In the genomic region with DNA sequence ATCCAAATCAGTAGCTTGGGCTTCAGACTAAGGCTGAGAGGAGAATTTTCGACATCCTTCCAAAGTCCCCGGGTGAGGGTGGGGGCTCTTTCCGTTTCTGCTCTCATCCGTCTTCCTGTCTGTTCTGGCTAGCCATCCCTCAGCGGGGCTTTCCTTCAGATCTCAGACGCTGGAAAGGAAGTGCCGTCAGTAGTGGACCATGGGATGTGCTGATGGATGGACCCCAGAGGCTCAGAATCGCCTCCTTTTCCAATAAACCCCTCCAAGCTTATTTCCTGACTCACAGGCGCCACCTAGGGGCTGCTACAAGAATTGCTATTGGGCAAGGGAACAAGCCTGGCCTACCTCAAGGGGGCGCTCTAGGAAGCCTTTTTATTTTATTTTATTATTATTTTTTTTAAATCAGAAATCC, we compare ENCODE assay signal across 8 mouse cellular contexts. TPM values are rescaled to one million over a fixed set of nuclear protein-coding genes. Genes with fewer than 3 reads are reported as not detected.
DNase-seq lines count a peak whose midpoint lies in the region; ATAC-seq and TF ChIP-seq lines count a peak whose summit lies in the region.

No protein-coding gene starts in this region.

- peak overlapping the region; percentile 48 for H3K4me2 ChIP-seq in embryonic facial prominence, embryonic 15.5 days (replicated peaks)
- H3K4me2 ChIP-seq in heart, embryonic 14.5 days (ENCODE audit: low read length) = peak overlapping the region; percentile 55
- no peak overlapping the region for H3K4me2 ChIP-seq in liver, embryonic 14.5 days (ENCODE audit: low read depth)
- peak overlapping the region; percentile 48 for H3K4me2 ChIP-seq in neural tube, embryonic 12.5 days (replicated peaks)
- H3K4me2 ChIP-seq in stomach, embryonic 15.5 days = peak overlapping the region; percentile 46

- ATAC-seq in embryonic facial prominence, embryonic 15.5 days (ENCODE audit: insufficient number of reproducible peaks, low FRiP score, low TSS enrichment, low read depth) = 0 out of 2 replicates have a peak, but pooled peaks have one; percentile 43
- peak; percentile 78 for ATAC-seq in heart, embryonic 14.5 days (ENCODE audit: insufficient number of reproducible peaks, insufficient read depth, low FRiP score, low read depth)
- no peak for ATAC-seq in liver, embryonic 14.5 days (ENCODE audit: insufficient read depth)
- peak; percentile 62; the same call in 1 of the 2 replicates for ATAC-seq in neural tube, embryonic 12.5 days (ENCODE audit: low FRiP score, low read depth)
- ATAC-seq in stomach, embryonic 15.5 days (ENCODE audit: insufficient read depth, low FRiP score, low read depth) = no peak

- peaks cover 47% of the 10 kb centered on the region for H3K36me3 ChIP-seq in embryonic facial prominence, embryonic 15.5 days
- H3K36me3 ChIP-seq in heart, embryonic 14.5 days (ENCODE audit: control insufficient read depth, insufficient read depth, low read length) = peaks cover 65% of the 10 kb centered on the region
- no peaks in the 10 kb centered on the region; the same call in 1 of the 2 replicates for H3K36me3 ChIP-seq in liver, embryonic 14.5 days (replicated peaks; ENCODE audit: control insufficient read depth, insufficient read depth, low read depth)
- peaks cover 56% of the 10 kb centered on the region for H3K36me3 ChIP-seq in neural tube, embryonic 12.5 days
- peaks cover 25% of the 10 kb centered on the region for H3K36me3 ChIP-seq in stomach, embryonic 15.5 days

- H3K4me3 ChIP-seq in embryonic facial prominence, embryonic 15.5 days (replicated peaks) = peak overlapping the region; percentile 24
- H3K4me3 ChIP-seq in heart, embryonic 14.5 days (ENCODE audit: control insufficient read depth in 1 of 2, insufficient read depth in 1 of 2, low read depth in 1 of 2, low read length in 2 of 2) = no peak overlapping the region
- H3K4me3 ChIP-seq in liver, embryonic 14.5 days (ENCODE audit: insufficient read depth in 1 of 2, low read depth in 2 of 2, low read length in 2 of 2) = no peak overlapping the region
- H3K4me3 ChIP-seq in neural tube, embryonic 12.5 days = no peak overlapping the region
- H3K4me3 ChIP-seq in stomach, embryonic 15.5 days (replicated peaks) = no peak overlapping the region

- peak; percentile 72 for DNase-seq in CD4-positive helper T cell, adult 2 months (ENCODE audit: low read depth, low spot score)
- DNase-seq in adrenal gland, postnatal 4 days (ENCODE audit: low spot score in 2 of 2) = peak; percentile 60 to 78
- DNase-seq in kidney, postnatal 10 days = peak; percentile 91
- peak in 2 of 3 experiments; percentile 38 to 51 for DNase-seq in liver, embryonic 14.5 days (ENCODE audit: low read depth in 3 of 3, low spot score in 3 of 3)

- H3K4me1 ChIP-seq in embryonic facial prominence, embryonic 15.5 days = peaks cover 17% of the 10 kb centered on the region
- H3K4me1 ChIP-seq in heart, embryonic 14.5 days (ENCODE audit: control insufficient read depth in 2 of 2, insufficient read depth in 2 of 2, low read length in 2 of 2) = peaks cover 4 to 11% of the 10 kb centered on the region in 2 experiments; a peak in 3 of 4 replicates
- H3K4me1 ChIP-seq in liver, embryonic 14.5 days (replicated peaks; ENCODE audit: control insufficient read depth in 2 of 2, insufficient read depth in 2 of 2, low read length in 1 of 2) = no peaks in the 10 kb centered on the region
- H3K4me1 ChIP-seq in neural tube, embryonic 12.5 days = peaks cover 15% of the 10 kb centered on the region
- peaks cover 9% of the 10 kb centered on the region; the same call in 1 of the 2 replicates for H3K4me1 ChIP-seq in stomach, embryonic 15.5 days

- H3K9me3 ChIP-seq in embryonic facial prominence, embryonic 15.5 days (replicated peaks) = no peaks in the 10 kb centered on the region
- 0 out of 2 replicates have a peak, but pooled peaks cover 5% of the 10 kb centered on the region for H3K9me3 ChIP-seq in heart, embryonic 14.5 days (ENCODE audit: control insufficient read depth, low read length)
- no peaks in the 10 kb centered on the region for H3K9me3 ChIP-seq in liver, embryonic 14.5 days (ENCODE audit: control insufficient read depth, low read length)
- H3K9me3 ChIP-seq in neural tube, embryonic 12.5 days = peaks cover 5% of the 10 kb centered on the region; the same call in 1 of the 2 replicates
- H3K9me3 ChIP-seq in stomach, embryonic 15.5 days = no peaks in the 10 kb centered on the region

- 3% methylated on average over 10 of the region's 10 CpGs for WGBS in embryonic facial prominence, embryonic 15.5 days
- WGBS in heart, embryonic 14.5 days = 3% methylated on average over 10 of the region's 10 CpGs
- WGBS in liver, embryonic 14.5 days (ENCODE audit: insufficient replicate concordance) = 4% methylated on average over 10 of the region's 10 CpGs
- 4% methylated on average over 10 of the region's 10 CpGs for WGBS in neural tube, embryonic 12.5 days
- 5% methylated on average over 10 of the region's 10 CpGs for WGBS in stomach, embryonic 15.5 days

- peak; percentile 96 for TF ChIP-seq CTCF in liver, embryonic 14.5 days (IDR thresholded peaks at IDR 0.05; ENCODE audit: low read depth)

- no peak overlapping the region for H3K9ac ChIP-seq in embryonic facial prominence, embryonic 15.5 days
- no peak overlapping the region for H3K9ac ChIP-seq in heart, embryonic 14.5 days (ENCODE audit: low read length)
- no peak overlapping the region for H3K9ac ChIP-seq in liver, embryonic 14.5 days (replicated peaks)
- no peak overlapping the region for H3K9ac ChIP-seq in neural tube, embryonic 12.5 days
- H3K9ac ChIP-seq in stomach, embryonic 15.5 days = no peak overlapping the region

- TF ChIP-seq EP300 in liver, embryonic 14.5 days (IDR thresholded peaks at IDR 0.05; ENCODE audit: low read depth) = no peak

- H3K27ac ChIP-seq in embryonic facial prominence, embryonic 15.5 days (replicated peaks) = no peak overlapping the region
- H3K27ac ChIP-seq in heart, embryonic 14.5 days (replicated peaks in 1 of 2; ENCODE audit: control insufficient read depth in 1 of 2, insufficient read depth in 1 of 2, low read depth in 2 of 2, low read length in 2 of 2) = peak overlapping the region in 1 of 2 experiments; percentile 69; a peak in 1 of 4 replicates
- no peak overlapping the region for H3K27ac ChIP-seq in liver, embryonic 14.5 days
- H3K27ac ChIP-seq in neural tube, embryonic 12.5 days = no peak overlapping the region
- no peak overlapping the region for H3K27ac ChIP-seq in stomach, embryonic 15.5 days

- H3K27me3 ChIP-seq in embryonic facial prominence, embryonic 15.5 days = no peaks in the 10 kb centered on the region
- H3K27me3 ChIP-seq in heart, embryonic 14.5 days (ENCODE audit: control insufficient read depth, insufficient read depth, low read length) = no peaks in the 10 kb centered on the region
- no peaks in the 10 kb centered on the region for H3K27me3 ChIP-seq in liver, embryonic 14.5 days (ENCODE audit: control insufficient read depth, insufficient read depth, low read length)
- no peaks in the 10 kb centered on the region for H3K27me3 ChIP-seq in neural tube, embryonic 12.5 days (replicated peaks)
- no peaks in the 10 kb centered on the region for H3K27me3 ChIP-seq in stomach, embryonic 15.5 days (replicated peaks)

RNA-seq across cellular contexts. Expression of gene Gm21969, which starts 8.6 kb away (rescaled TPM):
- total RNA-seq in adrenal gland, postnatal 4 days (2021) = not detected
- not detected in 2 replicates for polyA plus RNA-seq in embryonic facial prominence, embryonic 15.5 days (2015; fragmentation: Nextera tagmentation; extraction: Ambion mirVana)
- polyA plus RNA-seq in heart, embryonic 14.5 days (2014; fragmentation: Nextera tagmentation; extraction: Ambion mirVana) = not detected in 2 replicates
- polyA plus RNA-seq in liver, embryonic 14.5 days (2012; rRNA removed) = not detected in 2 replicates
- not detected in 2 replicates for polyA plus RNA-seq in liver, embryonic 14.5 days (2014; fragmentation: Nextera tagmentation; extraction: Ambion mirVana)
- polyA plus RNA-seq in neural tube, embryonic 12.5 days (2016; fragmentation: Nextera tagmentation; extraction: Ambion mirVana) = not detected in 2 replicates
- polyA plus RNA-seq in stomach, embryonic 15.5 days (2015; fragmentation: Nextera tagmentation; extraction: Ambion mirVana) = not detected in 2 replicates

RNA-seq across cellular contexts. Expression of gene Aldh4a1, which starts 11.1 kb away (rescaled TPM):
- total RNA-seq in adrenal gland, postnatal 4 days (2021) = 10 to 100 TPM; 41.8 to 43.4 TPM
- 37.1 and 37.7 TPM in 2 replicates for polyA plus RNA-seq in embryonic facial prominence, embryonic 15.5 days (2015; fragmentation: Nextera tagmentation; extraction: Ambion mirVana)
- polyA plus RNA-seq in heart, embryonic 14.5 days (2014; fragmentation: Nextera tagmentation; extraction: Ambion mirVana) = 13.0 and 13.4 TPM in 2 replicates
- 31.1 and 31.6 TPM in 2 replicates for polyA plus RNA-seq in liver, embryonic 14.5 days (2012; rRNA removed)
- polyA plus RNA-seq in liver, embryonic 14.5 days (2014; fragmentation: Nextera tagmentation; extraction: Ambion mirVana) = 29.9 and 37.1 TPM in 2 replicates
- polyA plus RNA-seq in neural tube, embryonic 12.5 days (2016; fragmentation: Nextera tagmentation; extraction: Ambion mirVana) = 20.4 and 21.6 TPM in 2 replicates
- polyA plus RNA-seq in stomach, embryonic 15.5 days (2015; fragmentation: Nextera tagmentation; extraction: Ambion mirVana) = 27.6 and 30.7 TPM in 2 replicates

RNA-seq across cellular contexts. Expression of gene Tas1r2, which starts 41.8 kb away (rescaled TPM):
- not detected for total RNA-seq in adrenal gland, postnatal 4 days (2021)
- polyA plus RNA-seq in embryonic facial prominence, embryonic 15.5 days (2015; fragmentation: Nextera tagmentation; extraction: Ambion mirVana) = 0.07 TPM in 1 of 2 replicates, not detected in the other
- polyA plus RNA-seq in heart, embryonic 14.5 days (2014; fragmentation: Nextera tagmentation; extraction: Ambion mirVana) = not detected in 2 replicates
- polyA plus RNA-seq in liver, embryonic 14.5 days (2012; rRNA removed) = 0.01 TPM in 1 of 2 replicates, not detected in the other
- polyA plus RNA-seq in liver, embryonic 14.5 days (2014; fragmentation: Nextera tagmentation; extraction: Ambion mirVana) = not detected in 2 replicates
- polyA plus RNA-seq in neural tube, embryonic 12.5 days (2016; fragmentation: Nextera tagmentation; extraction: Ambion mirVana) = not detected in 2 replicates
- not detected in 2 replicates for polyA plus RNA-seq in stomach, embryonic 15.5 days (2015; fragmentation: Nextera tagmentation; extraction: Ambion mirVana)

Comparison
In these comparisons a context has a peak if more than half of its experiments do, and no peak if none do; other contexts are left out.
1. ATAC-seq: peak in embryonic facial prominence, embryonic 15.5 days (single experiment), heart, embryonic 14.5 days (single experiment) and neural tube, embryonic 12.5 days (single experiment); none in liver, embryonic 14.5 days (single experiment) and stomach, embryonic 15.5 days (single experiment).
2. Peak in every context shown above with its lines, with median percentiles within 50 percentile points of each other: DNase-seq.